Mouse (Mus musculus): ENCODE measurements around the gene Gm11639.
"Not testable (repeated sequence)": the region's sequence is repeated elsewhere in the genome, so short reads cannot be mapped to it uniquely, and the experiment has no call there.

Gene Gm11639

DNA sequence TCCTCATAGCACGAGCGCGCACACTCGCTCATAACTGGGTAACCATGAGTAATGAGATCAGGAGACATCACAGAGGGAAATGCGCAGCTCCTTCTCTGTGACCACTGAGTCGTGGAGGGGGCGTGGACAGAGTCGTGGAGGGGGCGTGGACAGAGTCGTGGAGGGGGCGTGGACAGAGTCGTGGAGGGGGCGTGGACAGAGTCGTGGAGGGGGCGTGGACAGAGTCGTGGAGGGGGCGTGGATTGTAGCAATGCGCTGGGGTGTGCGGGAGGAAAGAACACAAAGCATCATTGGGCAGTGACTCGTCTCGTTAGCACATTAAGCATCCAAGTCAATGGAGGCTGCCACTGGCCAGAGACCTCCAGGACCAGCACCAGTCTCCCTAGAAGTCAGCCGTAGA lies 426.9 kb downstream of the Gm11639 start:
- not testable (repeated sequence) for DNase-seq (ENCODE audit: low read depth, low spot score)

- no peak for DNase-seq (ENCODE audit: low read depth, low spot score)
Measured at GRCm38 (mm10) chr11:105117814-105118213, 432.3 kb downstream of the Gm11639 start.

- no peak for DNase-seq (ENCODE audit: low read depth, low spot score)
Measured at GRCm38 (mm10) chr11:105120551-105121061, 435.1 kb downstream of the Gm11639 start.

DNA sequence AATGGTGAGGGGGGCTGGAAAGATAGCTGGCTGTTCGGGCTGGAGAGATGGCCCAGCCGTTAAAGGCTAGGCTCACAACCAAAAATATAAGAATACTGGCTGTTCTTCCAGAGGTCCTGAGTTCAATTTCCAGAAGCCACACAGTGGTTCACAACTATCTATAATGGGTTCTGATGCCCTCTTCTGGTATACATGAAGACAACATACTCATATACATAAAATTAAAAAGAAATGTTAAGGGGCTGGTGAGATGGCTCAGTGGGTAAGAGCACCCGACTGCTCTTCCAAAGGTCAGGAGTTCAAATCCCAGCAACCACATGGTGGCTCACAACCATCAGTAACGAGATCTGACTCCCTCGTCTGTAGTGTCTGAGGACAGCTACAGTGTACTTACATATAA lies 436.3 kb downstream of the Gm11639 start:
- not testable (repeated sequence) for DNase-seq (ENCODE audit: low read depth, low spot score)

DNA sequence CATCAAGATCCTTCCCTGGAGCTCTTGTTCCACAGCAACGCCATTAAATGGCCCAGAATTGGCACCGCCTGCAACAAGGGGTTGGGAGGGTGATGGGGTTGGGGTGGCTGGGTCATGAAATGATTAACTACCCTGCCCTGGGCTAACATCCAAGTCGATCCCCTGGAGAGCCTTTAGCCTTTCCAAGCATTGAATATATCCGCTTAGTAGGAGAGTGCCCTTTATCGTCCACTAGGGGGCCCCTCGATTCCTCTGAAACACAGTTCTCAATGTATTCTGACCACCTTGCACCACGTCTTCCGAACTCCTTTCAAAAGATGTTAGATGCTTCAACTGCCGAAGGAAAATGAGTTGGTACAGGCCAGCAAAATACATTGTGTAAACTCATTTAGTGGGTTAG lies 438.5 kb downstream of the Gm11639 start:
- peak; percentile 30 for DNase-seq (ENCODE audit: low read depth, low spot score)

DNA sequence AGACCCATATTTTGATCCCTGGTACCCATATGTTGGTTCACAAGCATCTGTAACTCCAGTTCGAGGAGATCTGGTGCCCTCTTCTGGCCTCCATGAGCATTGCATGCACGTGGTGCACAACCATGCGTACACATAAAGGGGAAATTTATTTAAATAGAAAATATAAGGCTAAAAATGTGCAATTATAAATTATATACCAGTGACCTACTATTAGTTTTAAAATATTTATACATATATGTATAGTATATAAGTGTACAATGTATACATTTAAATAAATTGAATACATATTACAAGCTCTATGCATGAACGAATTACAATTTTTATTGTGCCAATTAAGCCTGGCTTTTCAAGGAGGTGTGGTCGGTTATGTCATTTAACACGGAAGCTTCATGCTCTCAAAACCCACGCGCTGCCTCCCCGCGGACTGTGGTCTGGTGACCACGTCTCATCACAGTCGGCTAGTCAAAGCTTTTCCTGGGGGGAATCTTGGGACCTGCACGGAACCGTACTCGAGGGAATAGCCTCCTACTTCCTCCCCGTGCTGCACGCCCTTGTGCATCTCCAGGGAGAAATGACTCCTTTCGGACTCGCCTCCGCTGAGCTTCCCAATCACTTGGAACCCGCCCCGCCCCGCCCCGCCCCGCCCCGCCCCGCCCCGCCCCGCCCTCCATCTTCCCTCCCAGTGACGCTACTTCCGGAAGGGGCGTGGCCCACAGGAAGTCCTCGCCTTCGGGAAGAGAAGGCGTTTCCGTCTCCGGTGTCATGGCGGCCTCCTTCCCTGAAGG lies 440.4 kb downstream of the Gm11639 start, which contains the start of gene Mettl2:
Mettl2 (plus strand) TSS at position 691 of the 785 bp plus-strand sequence.
- peak; percentile 84 for DNase-seq (ENCODE audit: low read depth, low spot score)

GRCm38 (mm10) chr11:105126520-105127029 lies 441.1 kb downstream of the Gm11639 start:
- DNase-seq (ENCODE audit: low read depth, low spot score), result no peak

DNA sequence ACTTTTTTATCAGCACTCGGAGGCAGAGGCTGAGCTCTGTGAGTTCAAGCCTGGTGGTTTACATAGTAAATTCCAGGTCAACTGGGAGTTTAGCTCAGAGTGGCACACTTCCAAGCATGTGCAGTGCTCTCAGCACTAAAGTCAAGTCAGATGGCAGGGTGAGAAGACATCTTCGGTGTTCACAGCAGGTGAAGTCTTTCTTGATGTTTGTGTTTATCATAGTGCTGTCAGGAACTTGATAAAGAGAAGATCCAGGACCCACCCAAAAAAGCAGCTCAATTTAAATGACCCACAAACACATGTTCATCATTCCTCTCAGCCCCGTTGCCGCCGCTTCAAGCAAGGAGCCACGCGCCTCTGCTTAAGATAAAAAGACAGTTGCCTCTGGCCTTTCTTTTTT lies 450.2 kb downstream of the Gm11639 start:
- DNase-seq (ENCODE audit: low read depth, low spot score), result no peak

DNA sequence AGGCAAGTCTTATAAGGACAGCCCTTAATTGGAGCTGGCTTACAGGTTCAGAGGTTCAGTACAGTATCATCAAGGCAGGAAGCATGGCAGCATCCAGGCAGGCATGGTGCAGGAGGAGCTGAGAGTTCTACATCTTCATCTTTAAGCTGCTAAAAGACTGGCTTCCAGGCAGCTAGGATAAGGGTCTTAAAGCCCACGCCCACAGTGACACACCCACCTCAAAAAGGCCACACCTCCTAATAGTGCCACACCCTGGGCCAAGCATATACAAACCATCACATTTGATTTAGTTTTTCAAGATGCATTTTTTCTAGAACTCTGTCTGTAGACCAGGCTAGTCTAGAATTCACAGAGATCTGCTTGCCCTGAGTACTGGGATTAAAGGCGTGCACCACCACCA lies 451.7 kb downstream of the Gm11639 start:
- DNase-seq (ENCODE audit: low read depth, low spot score), result not testable (repeated sequence)

DNA sequence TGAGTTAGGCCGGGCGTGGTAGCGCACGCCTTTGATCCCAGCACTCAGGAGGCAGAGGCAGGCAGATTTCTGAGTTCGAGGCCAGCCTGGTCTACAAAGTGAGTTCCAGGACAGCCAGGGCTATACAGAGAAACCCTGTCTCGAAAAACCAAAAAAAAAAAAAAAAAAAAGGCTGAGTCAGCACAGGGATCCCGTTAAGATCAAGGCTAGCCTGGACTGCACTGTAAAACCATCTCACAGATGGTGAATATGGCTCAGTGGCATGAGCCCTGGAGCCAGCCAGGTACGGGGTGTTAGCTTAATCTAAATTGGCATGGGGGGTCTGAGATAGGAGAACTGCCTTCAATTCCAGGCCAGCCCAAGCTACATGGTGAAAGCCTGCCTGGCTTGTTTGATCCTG lies 455.0 kb downstream of the Gm11639 start:
- DNase-seq (ENCODE audit: low read depth, low spot score), result not testable (repeated sequence)

GRCm38 (mm10) chr11:105141115-105141514 lies 455.6 kb downstream of the Gm11639 start:
- no peak for DNase-seq (ENCODE audit: low read depth, low spot score)

DNA sequence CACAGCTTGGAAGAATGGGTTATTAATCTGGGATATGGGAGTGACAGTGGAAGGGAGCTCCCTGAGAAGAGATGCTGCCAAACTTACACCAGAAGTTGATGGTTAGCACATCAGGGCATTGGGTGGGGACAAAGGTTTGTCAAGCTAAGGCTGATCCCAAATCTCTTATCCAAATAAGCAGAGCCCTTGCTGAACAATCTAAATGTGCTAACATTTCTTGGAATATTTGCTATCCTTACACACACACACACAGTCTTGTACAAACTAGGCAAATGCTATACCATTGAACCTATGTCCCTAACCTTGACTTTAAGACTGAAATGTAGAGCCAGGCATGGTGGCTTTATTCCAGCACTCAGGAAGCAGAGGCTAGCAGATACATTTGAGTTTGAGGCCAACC lies 458.1 kb downstream of the Gm11639 start:
- no peak for DNase-seq (ENCODE audit: low read depth, low spot score)

DNA sequence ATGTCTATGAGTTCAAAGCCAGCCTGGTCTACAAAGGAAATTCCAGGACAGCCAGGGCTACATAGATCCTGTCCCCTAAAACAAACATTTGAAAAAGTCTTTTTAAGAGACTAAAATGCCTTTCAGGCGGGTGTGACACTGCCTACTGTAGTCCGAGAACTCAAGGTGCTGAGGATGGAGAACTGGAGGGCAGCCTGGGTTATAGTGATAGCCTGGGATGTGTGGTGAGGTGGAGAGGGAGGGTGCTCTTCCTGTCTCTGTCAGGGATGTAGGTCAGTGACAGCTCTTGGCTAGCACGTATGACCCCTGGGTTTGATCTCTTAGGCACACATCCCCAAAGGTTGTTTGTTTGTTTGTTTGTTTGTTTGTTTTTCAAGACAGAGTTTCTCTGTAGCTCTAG lies 458.6 kb downstream of the Gm11639 start:
- no peak for DNase-seq (ENCODE audit: low read depth, low spot score)

- no peak for DNase-seq (ENCODE audit: low read depth, low spot score)
Measured at GRCm38 (mm10) chr11:105144508-105145210, 459.2 kb downstream of the Gm11639 start.

- DNase-seq (ENCODE audit: low read depth, low spot score), result no peak
Measured at GRCm38 (mm10) chr11:105145211-105145610, 459.7 kb downstream of the Gm11639 start.

DNA sequence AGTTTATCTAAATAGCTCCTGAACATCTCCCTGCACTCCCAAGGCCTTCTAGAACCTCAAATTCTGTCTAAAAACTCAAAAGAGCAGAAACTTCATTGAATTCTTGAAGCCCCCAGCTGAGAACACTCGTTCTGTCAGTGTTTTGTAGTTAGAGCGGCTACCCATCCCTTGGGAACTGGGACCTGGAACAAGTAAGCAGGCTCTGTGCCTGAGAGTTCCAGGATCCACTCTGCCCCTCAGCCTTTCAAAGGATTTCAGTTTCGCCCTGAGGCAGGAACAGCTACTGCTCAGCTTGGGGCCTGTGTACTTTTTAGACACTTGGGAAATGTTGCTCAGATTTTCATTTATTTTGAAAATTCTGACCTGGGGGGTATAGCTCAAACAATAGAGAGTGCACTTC lies 461.1 kb downstream of the Gm11639 start, which contains the start of gene Gm10842:
Gm10842 (plus strand) TSS at position 301 of the 400 bp plus-strand sequence.
- DNase-seq (ENCODE audit: low read depth, low spot score), result no peak

DNA sequence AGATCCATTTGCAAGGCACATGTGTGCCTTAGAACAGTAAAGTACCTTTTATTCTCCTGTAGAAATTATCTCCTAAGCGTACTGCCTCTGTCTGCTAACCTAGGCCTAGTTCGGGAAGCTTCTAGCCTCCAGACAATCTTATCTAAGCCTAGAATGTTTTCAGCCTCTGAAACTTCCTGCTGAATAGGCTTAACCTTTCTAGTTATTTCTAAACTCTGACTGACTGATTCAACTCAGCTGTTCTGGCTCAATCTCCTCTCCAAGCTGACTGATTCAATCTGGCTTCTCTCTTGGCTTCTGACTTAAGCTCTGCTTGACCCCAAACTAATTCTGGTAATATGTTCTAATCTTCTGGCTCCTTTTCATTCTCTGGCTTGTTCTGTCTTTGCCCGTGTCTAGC lies 463.8 kb downstream of the Gm11639 start:
- no peak for DNase-seq (ENCODE audit: low read depth, low spot score)

- no peak for DNase-seq (ENCODE audit: low read depth, low spot score)
Measured at GRCm38 (mm10) chr11:105149766-105150165, 464.3 kb downstream of the Gm11639 start.

DNA sequence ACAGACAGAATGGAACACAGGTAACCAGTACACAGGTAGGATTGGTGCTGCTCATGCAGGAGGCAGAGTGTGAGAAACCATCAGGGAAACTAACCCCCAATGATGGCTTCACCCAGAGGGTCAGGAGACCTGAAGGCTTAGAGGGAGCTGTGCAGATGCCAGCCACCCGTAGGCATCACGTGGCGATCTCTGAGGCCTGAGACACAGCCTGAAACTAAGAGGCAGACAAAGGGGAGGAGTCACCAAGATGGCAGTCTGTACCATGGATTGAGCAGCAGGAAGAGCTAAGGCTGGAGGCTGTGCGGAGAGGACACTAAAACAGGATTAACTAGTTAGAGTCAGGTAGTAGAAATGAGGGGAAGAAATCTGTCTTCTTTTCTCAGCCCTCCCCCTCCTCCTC lies 465.2 kb downstream of the Gm11639 start:
- DNase-seq (ENCODE audit: low read depth, low spot score), result no peak

GRCm38 (mm10) chr11:105151226-105152016 lies 465.9 kb downstream of the Gm11639 start:
- DNase-seq (ENCODE audit: low read depth, low spot score), result no peak

- DNase-seq (ENCODE audit: low read depth, low spot score), result no peak
Measured at GRCm38 (mm10) chr11:105152017-105152300, 466.5 kb downstream of the Gm11639 start.
